Mouse (Mus musculus): ENCODE measurements around the gene Nfic.
A peak's percentile ranks its signal among the peaks of the same experiment; 100 is the strongest.

The Nfic gene

DNA sequence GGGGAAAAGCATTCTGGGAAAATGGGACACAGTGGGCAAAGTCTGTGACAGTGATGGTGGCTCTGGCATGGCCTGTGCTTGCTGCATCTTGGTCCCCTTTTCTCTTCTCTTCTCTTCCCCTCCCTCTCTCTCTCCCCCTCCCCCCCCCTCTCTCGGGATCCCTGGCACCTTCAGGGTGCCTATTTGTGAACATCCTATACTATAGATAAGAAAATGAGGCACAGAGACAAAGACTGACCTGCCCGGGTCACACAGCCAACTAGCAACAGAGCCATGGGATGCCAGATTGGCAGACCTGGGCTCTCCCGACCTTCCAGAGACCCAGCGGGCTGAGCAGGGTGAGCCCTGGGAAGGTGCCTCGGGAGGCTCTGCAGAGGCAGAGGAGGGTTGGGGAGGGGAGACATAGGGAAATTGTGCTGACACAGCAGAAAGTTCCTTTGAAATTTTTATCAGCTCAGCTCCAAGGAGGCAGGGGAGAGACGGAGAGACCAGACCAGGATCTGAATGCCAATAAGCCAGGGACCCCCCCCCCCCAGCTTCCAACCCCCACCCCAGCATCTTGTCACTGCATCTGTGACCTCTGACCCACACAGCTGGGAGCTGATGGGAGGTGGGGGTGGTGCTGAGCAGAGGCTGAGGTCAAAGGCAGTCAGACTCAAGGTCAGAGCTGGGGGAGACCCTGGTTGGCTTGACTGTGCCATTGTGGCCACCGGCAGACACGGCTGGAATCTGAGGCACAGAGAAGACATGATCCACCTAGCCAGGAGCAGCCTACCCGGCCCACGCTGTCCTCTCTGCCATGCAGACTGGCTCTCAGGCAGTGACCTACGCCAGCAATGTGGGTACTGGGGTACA, 37.0 kb downstream of the Nfic start:
- DNase-seq (ENCODE audit: low spot score in 2 of 2): no peak

DNA sequence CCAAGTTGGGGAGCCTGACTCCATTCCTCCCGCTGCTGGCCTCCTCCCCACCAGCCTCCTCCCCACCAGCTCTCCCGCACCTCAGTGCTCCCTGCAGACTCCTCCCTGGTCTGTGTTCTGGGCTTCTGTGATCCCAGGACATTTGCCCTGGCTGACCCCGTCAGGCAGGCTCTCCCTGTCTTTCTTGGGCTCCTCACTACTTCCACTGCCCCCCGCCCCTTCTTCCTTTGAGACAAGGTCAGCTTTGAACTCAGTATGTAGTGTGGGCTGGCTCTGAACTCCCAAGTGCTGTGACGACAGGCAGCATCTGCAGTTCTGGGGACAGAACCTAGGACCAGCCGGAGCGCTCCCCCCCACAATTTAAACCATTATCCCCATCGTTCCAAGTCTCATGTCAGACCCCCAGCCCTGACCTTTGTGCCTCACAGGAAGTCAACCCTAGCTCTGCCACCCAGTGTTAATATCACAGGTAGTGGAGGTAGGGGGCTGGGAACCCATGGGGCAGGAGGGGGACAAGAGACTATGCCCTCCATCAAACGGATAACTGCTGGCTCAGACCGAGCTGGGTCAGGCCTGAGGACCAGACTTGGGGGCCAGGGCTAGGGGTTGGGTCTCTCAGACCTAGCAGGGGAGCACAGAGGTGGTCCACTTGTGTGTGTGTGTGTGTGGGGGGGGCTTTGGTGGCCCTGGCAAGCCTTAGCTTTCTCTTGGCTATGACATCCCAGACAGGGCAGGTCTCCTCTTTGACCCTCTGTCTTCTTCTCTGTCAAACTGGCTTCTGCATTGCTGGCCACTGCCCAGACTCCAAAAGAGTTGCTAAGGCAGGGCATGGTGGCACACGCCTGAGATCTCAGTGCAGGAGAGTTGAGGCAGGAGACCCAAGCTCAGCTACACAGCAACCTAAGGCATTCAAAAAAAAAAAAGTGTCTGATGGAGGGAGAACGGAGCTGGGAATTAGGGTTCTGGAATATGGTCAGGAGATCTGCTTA, 37.9 kb downstream of the Nfic start:
- DNase-seq (ENCODE audit: low spot score in 2 of 2): no peak

DNA sequence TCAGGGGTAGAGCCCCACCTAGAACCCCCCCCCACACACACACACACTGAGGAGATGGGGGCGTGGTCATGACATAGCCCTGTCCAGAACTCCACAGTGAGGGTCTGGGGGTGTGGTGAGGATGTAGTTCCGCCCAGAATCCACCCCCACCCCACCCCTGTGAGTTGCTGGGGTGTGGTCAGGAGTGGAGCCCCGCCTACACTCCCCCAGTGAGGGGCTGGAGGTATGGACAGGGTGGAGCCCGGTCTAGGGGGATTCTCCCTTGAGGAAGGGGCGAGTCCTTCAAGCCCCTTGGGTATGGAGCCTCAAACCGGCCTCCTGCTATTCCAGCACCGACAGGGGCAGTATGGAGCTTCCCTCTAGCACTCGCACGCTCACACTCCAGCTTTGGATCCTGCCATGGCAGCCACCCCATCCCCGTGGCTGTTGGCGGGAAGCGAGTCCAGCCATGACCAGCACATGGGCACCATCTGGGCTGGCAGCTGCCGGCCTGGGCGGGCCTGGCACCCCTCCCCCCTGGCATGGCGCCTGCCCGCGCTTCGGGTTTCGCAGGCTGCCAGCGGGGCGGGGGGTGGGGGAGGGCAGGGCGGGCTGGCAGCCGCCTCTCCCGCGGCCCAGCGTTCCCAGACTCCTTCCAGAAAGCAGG, 38.7 kb downstream of the Nfic start:
- peak; percentile 80 to 85 for DNase-seq (ENCODE audit: low spot score in 2 of 2)

DNA sequence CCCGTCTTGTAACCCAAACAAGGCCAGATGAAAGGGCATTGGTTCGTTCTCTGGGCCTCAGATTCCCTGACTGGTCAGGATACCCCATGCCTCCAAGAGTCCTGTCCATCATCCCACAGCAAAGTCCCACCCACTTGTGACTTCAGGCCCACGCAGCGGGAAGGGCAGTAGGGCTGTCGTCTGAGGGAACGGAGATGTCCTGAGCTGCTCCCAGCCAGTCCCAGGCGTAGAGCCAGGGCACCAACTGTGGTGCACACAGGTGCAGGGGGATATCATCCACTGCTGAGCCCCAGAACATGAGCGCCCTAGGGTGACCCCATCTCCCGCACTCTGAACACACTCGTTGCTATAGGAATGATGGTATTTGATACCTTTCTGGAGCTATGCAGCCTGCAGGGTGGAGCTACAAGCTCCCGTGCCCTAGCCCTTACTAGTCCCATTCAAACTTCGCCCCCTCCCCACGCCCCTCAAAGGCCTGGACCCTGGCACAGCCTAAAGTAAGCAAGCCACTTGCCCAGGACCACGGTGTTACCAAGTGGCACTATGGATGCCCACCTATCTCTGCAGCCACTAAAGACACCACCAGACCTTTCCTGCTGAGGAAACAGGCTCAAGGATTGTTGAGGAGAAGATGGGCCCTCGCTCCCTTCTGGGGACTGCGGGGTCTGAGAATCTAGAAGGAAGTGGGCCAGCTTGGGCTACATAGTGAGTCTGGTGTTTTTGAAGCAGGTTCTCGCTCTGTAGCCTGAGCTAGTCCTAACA, 39.7 kb downstream of the Nfic start:
- DNase-seq (ENCODE audit: low spot score in 2 of 2): no peak

- no peak for DNase-seq (ENCODE audit: low spot score in 2 of 2)
Measured at GRCm38 (mm10) chr10:81415146-81415545, 40.3 kb downstream of the Nfic start.

GRCm38 (mm10) chr10:81414682-81415081, 40.8 kb downstream of the Nfic start:
- DNase-seq (ENCODE audit: low spot score in 2 of 2): no peak

DNA sequence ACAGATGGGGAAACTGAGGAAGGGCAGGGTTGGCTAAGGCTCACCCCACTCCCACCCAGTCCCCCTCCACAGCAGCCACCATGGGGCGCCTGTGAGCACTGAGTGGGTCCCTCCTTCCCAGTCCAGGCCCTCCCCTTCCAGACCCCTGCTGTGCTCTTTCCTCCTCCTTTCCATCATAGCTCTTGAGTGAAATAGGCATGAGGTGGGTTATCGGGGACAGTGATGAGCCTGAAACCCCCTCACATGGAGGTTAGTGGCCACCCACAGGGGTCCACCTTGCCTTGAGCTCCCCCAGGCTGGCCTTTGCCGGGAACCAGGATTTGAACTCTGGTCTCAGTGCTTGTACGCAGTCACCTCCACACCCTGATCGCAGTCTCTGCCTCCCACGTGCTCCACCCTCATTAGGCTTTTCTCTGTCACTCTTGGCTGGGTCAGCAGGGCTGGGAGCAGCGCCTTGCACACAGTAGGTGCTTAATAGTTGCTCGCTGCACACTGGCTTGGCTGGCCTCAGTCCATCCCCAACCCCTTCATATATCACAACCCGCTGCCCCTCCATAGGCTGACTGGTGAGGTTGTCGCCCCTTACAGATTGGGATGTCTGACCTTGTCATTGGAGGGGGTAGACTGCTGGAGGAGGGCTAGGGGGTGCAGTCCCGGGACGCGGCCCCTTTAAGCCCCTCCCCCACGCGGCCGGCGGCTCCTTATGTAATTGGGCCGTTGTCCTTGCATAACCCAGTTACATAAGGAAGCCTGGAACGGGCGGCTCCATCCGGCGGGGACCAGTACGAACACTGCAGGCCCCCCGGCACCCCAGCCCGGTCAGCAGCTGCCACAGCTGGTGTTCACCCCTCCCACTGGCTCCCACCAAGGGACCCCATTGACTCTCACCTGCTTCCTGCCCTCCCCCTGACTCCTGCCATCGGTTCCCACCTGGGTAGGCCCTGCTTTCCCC, 41.8 kb downstream of the Nfic start:
- peak; percentile 77 to 79 for DNase-seq (ENCODE audit: low spot score in 2 of 2)

- DNase-seq (ENCODE audit: low spot score in 2 of 2): no peak
Measured at GRCm38 (mm10) chr10:81412586-81413309, 42.7 kb downstream of the Nfic start.

DNA sequence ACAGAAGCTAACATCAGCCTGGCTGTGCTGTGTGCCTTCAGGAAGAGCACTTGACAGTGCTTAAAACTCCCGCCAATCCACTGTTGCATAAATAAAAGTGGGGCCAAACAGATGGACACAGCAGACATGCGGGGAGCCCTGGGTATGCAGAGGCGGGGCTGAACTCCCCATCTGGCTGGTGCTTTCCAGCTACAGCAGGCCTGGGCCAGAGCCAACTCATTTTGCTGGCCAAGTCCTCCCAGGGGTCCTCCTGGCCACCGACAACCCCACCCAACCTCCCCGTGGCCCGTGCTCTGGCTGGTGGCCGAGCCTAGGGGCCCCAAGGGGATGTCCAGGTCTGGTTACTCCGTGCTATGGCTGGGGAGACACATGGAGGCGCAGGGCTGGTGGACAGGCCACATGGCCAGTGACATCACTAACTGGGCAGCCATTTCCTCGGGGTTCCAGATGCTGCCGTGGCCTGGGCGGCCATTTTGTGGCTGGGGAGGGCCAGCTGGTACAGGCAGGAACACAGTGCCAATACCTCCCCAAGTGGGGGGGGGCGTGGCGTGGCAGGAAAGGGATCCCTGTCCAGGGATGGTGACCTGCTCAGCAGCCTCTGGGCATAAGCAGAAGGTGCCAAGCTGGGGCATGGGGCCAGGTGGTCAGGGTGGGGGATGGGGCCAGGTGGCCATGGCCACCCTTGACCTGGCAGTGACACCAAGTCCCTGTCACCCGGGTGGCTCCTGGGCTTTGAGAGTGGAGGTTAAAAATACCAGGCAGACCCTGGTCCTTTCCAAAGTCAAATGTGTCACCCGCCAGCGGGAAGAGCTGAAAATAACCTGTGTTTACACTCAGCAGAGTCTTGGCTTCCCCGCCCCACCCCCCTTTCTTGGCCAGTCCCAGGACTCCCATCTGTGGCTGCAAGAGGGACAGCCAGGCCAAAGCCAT, 43.7 kb downstream of the Nfic start:
- peak; percentile 46 to 68 for DNase-seq (ENCODE audit: low spot score in 2 of 2)

DNA sequence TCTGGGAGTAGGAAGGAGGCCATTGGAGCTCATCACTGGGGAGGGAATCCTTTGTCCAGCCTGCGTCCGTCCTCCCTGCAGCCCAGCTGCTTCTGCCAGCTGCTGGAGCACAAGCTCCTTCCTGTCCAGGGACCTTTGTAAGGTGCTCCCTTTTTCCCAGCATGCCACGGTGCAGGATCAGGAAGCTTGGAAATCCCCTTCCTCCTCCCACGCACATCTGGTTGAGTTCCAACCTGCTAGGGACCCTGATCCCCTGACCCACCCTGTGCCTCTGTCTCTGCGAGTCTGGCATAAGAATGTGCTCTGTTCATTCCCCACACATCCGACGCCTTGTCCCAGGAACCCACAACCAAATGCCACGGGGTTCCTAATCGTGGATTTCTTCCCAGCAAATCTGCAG, 44.5 kb downstream of the Nfic start:
- DNase-seq (ENCODE audit: low spot score in 2 of 2): no peak

DNA sequence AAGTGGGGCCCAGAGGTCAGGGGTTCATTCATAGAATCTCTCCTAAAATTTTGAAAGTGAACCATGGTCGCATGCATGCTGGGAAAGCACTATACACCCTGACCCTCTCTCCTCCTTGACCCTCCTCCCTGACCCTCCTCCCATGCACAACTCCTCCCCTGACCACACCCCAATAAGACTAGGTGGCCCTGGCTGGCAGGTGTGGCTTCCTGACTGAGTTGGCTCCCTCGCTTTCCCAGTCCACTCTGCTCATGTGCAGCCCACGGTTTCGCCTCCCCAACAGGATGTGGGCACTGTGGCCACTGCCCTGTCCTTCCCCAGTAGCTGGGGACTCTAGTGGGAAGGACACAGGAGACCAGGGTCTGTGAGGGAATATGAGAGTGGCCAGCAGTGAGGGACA, 45.1 kb downstream of the Nfic start:
- DNase-seq (ENCODE audit: low spot score in 2 of 2): no peak

DNA sequence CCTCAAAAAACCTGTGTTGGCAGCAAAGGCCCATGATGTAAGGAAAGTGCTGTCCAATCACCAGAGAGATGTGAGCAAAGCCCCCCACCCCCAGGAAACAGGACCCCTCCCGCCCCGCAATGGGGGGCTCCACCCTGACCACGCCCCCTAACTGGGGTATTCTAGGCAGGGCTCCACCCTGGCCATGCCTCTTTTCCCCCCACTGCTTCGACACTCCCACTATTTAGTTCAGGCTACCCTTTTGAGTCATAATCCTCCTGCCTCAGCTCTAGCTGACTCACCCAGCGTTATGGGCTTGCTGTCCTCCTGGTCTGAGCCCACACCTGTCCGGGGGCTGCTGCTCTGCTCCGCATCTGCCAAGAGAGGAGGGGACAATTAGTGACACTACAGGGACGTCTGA, 46.1 kb downstream of the Nfic start:
- DNase-seq (ENCODE audit: low spot score in 2 of 2): no peak

- peak in 1 of 2 experiments; percentile 58 for DNase-seq (ENCODE audit: low spot score in 2 of 2)
Measured at GRCm38 (mm10) chr10:81408871-81409291, 46.6 kb downstream of the Nfic start.

- no peak for DNase-seq (ENCODE audit: low spot score in 2 of 2)
Measured at GRCm38 (mm10) chr10:81408424-81408729, 47.1 kb downstream of the Nfic start.

GRCm38 (mm10) chr10:81407539-81408423, 47.7 kb downstream of the Nfic start:
- peak; percentile 81 to 86 for DNase-seq (ENCODE audit: low spot score in 2 of 2)

DNA sequence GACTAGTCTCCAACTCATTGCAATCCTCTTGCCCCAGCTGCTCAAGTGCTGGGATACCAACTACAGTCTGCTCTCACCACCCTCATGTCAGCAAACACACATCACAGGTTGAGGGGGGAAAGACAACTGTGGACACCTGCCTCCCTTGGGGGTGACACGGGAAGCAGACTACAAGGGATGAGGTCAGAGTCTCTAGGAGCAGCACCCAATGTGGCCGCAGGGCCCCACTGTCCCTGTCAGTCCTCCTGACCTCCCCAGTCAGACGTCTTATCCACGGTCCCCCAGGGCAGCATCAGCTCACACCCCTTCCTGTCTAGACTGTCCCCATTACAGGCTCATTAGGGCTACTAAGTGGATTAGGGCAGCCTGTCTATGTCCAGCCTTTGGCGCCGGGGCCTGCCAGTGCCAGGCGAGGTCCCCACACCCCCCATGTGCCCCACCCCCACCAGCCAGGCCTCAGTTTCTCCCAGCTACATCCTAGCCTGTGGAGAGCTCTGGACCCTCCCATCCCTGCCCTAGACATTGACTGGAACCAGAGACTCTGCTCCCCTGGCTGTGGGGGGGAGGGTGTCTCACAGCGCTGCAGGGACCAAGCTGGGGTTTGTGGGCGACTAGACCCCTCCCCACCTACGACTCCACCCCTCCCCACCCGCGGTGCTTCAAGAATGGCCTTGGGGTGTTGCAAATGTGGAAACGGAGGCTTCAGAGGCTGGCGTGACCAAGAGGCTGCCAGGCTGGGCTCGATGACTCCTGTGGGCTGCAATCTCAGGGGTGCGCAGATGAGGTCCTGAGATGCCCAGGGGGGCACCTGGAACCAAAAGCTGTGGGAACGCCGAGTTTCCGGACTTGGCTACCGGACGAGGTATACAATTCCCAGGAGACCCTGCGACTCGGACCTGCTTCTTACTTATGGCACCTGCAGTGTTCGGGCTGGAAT, 48.7 kb downstream of the Nfic start:
- no peak for DNase-seq (ENCODE audit: low spot score in 2 of 2)
